Mouse (Mus musculus) spleen, embryonic (tissue): ENCODE measurements at regions not wholly inside any gene's neighbourhood (a gene's known extent, or its start where the extent isn't known, plus 50 kb on each side); places are given as distances from the start of the nearest gene placed in this dataset.

Experiments
- CTCF ChIA-PET: fragments of 350-600 bp; sonication (Branson Sonifier 250); formaldehyde crosslinking; loops from one replicate; lab custom pipeline; 2022; lab: Charles Lee

- CTCF ChIA-PET, result no interaction called here
Measured at GRCm38 (mm10) chr4:91051913-91052312, 348.7 kb downstream of the Elavl2 start.

GRCm38 (mm10) chr4:91029462-91029861 lies 371.1 kb downstream of the Elavl2 start:
- CTCF ChIA-PET, result no interaction called here

GRCm38 (mm10) chr4:91028013-91028626 lies 372.5 kb downstream of the Elavl2 start:
- CTCF ChIA-PET, result no interaction called here

- CTCF ChIA-PET, result no interaction called here
Measured at GRCm38 (mm10) chr4:90996388-90997092, 404.0 kb downstream of the Elavl2 start.

- CTCF ChIA-PET, result no interaction called here
Measured at GRCm38 (mm10) chr4:90964658-90965057, 435.9 kb downstream of the Elavl2 start.

- CTCF ChIA-PET, result no interaction called here
Measured at GRCm38 (mm10) chr4:90943687-90944385, 456.7 kb downstream of the Elavl2 start.

- CTCF ChIA-PET, result no interaction called here
Measured at GRCm38 (mm10) chr4:90917312-90918107, 483.1 kb downstream of the Elavl2 start.

GRCm38 (mm10) chr4:90906311-90906710 lies 494.3 kb downstream of the Elavl2 start:
- CTCF ChIA-PET, result no interaction called here

- CTCF ChIA-PET, result interaction anchor here (0.7 kb wide), 1 partner anchor 71 kb away, joined by 6 read pairs; no protein-coding TSS in a partner anchor
Measured at GRCm38 (mm10) chr4:90868209-90868608, 532.4 kb downstream of the Elavl2 start.

- CTCF ChIA-PET, result interaction anchor here (0.6 to 0.7 kb wide), 2 partner anchors 254 to 697 kb away, joined by 3 to 4 read pairs; no protein-coding TSS in a partner anchor
Measured at GRCm38 (mm10) chr4:90860854-90861253, 539.7 kb downstream of the Elavl2 start.

- CTCF ChIA-PET, result no interaction called here
Measured at GRCm38 (mm10) chr4:90839804-90840203, 560.8 kb downstream of the Elavl2 start.

GRCm38 (mm10) chr4:90799078-90799477 lies 580.5 kb downstream of the Zfp352 start:
- CTCF ChIA-PET, result no interaction called here

GRCm38 (mm10) chr4:90798637-90799036 lies 580.0 kb downstream of the Zfp352 start:
- CTCF ChIA-PET, result no interaction called here

GRCm38 (mm10) chr4:90797472-90797871 lies 578.9 kb downstream of the Zfp352 start:
- CTCF ChIA-PET, result interaction anchor here (0.6 kb wide), 1 partner anchor 70 kb away, joined by 6 read pairs; no protein-coding TSS in a partner anchor
